8 mouse cellular contexts compared by ENCODE assay signal in genomic region chr14:34219295-34219694, GRCm38 (mm10). TPM values are rescaled to one million over a fixed set of nuclear protein-coding genes. Genes with fewer than 3 reads are reported as not detected.
DNase-seq lines count a peak whose midpoint lies in the region; ATAC-seq and TF ChIP-seq lines count a peak whose summit lies in the region.

TSS of gene Syt15 (plus strand) at chr14:34219595.

- TF ChIP-seq POLR2A in testis, adult 2 months (IDR thresholded peaks at IDR 0.05; ENCODE audit: control insufficient read depth, low read depth, low read length), result no peak

- H3K27me3 ChIP-seq in testis, adult 2 months (ENCODE audit: control insufficient read depth, insufficient read depth, low read length), result peaks cover 3% of the 10 kb centered on the region
- peaks cover 28% of the 10 kb centered on the region for H3K27me3 ChIP-seq in liver, embryonic 13.5 days
- H3K27me3 ChIP-seq in stomach, postnatal 0 days (ENCODE audit: control insufficient read depth, insufficient read depth, low read length), result no peaks in the 10 kb centered on the region

- no peak for ATAC-seq in liver, embryonic 13.5 days (ENCODE audit: low read depth)
- ATAC-seq in stomach, postnatal 0 days (ENCODE audit: low FRiP score, low TSS enrichment), result no peak

- peak within 1 kb of the TSS; percentile 39; the same call in 1 of the 2 replicates for H3K9ac ChIP-seq in liver, embryonic 13.5 days
- H3K9ac ChIP-seq in stomach, postnatal 0 days (ENCODE audit: low read length), result no peak within 1 kb of the TSS

- no peaks in the 10 kb centered on the region for H3K9me3 ChIP-seq in liver, embryonic 13.5 days (replicated peaks)
- no peaks in the 10 kb centered on the region for H3K9me3 ChIP-seq in stomach, postnatal 0 days (ENCODE audit: control insufficient read depth, low read length)

- H3K27ac ChIP-seq in gastrocnemius, adult 2 months, result peak within 1 kb of the TSS; percentile 16; the same call in 1 of the 2 replicates
- no peak within 1 kb of the TSS for H3K27ac ChIP-seq in testis, adult 2 months (ENCODE audit: control insufficient read depth, insufficient read depth, low read depth, low read length)
- H3K27ac ChIP-seq in liver, embryonic 13.5 days, result no peak within 1 kb of the TSS
- no peak within 1 kb of the TSS for H3K27ac ChIP-seq in stomach, postnatal 0 days (replicated peaks)

- H3K4me3 ChIP-seq in gastrocnemius, adult 2 months, result peak within 1 kb of the TSS; percentile 58
- H3K4me3 ChIP-seq in testis, adult 2 months (ENCODE audit: control insufficient read depth, low read depth, low read length), result peak within 1 kb of the TSS; percentile 30
- peak within 1 kb of the TSS; percentile 37 for H3K4me3 ChIP-seq in liver, embryonic 13.5 days (replicated peaks)
- H3K4me3 ChIP-seq in stomach, postnatal 0 days (ENCODE audit: low read depth, low read length), result peak within 1 kb of the TSS; percentile 29

- 47% methylated on average over 6 of the region's 6 CpGs for WGBS in liver, embryonic 13.5 days (ENCODE audit: insufficient replicate concordance)
- 71% methylated on average over 6 of the region's 6 CpGs for WGBS in stomach, postnatal 0 days

- no peaks in the 10 kb centered on the region for H3K36me3 ChIP-seq in testis, adult 2 months (ENCODE audit: control insufficient read depth, insufficient read depth, low read length)
- no peaks in the 10 kb centered on the region for H3K36me3 ChIP-seq in liver, embryonic 13.5 days
- H3K36me3 ChIP-seq in stomach, postnatal 0 days (ENCODE audit: control insufficient read depth, insufficient read depth, low read length), result no peaks in the 10 kb centered on the region

- peak within 1 kb of the TSS; percentile 56 for H3K4me2 ChIP-seq in liver, embryonic 13.5 days
- peak within 1 kb of the TSS; percentile 46 for H3K4me2 ChIP-seq in stomach, postnatal 0 days (replicated peaks; ENCODE audit: low read depth)

- DNase-seq in gastrocnemius, adult 2 months, result no peak
- DNase-seq in gastrocnemius, postnatal 14 days, result no peak
- no peak for DNase-seq in testis, postnatal 10 days (ENCODE audit: low spot score)
- no peak for DNase-seq in liver, embryonic 13.5 days
- no peak for DNase-seq in stomach, postnatal 0 days (ENCODE audit: low spot score)
- no peak for DNase-seq in gastrocnemius, postnatal 25 days
- no peak for DNase-seq in B cell, adult 2 months

- TF ChIP-seq CTCF in gastrocnemius, adult 2 months (IDR thresholded peaks at IDR 0.05), result no peak
- no peak for TF ChIP-seq CTCF in testis, adult 2 months (IDR thresholded peaks at IDR 0.05; ENCODE audit: control insufficient read depth, insufficient read depth, insufficient replicate concordance, low read depth, low read length)
- TF ChIP-seq CTCF in stomach, postnatal 0 days (IDR thresholded peaks at IDR 0.05; ENCODE audit: low read depth), result no peak

- peaks cover 8% of the 10 kb centered on the region for H3K4me1 ChIP-seq in testis, adult 2 months (ENCODE audit: control insufficient read depth, insufficient read depth, low read length)
- H3K4me1 ChIP-seq in liver, embryonic 13.5 days (replicated peaks), result peaks cover 4% of the 10 kb centered on the region; the same call in 1 of the 2 replicates
- no peaks in the 10 kb centered on the region for H3K4me1 ChIP-seq in stomach, postnatal 0 days (replicated peaks; ENCODE audit: control insufficient read depth, insufficient read depth)

- TF ChIP-seq EP300 in stomach, postnatal 0 days (optimal IDR thresholded peaks at IDR 0.05), result no peak

- intact Hi-C loops in gastrocnemius, adult 2 months (cut with DNase I), result no loop called here
- intact Hi-C loops in gastrocnemius, postnatal 14 days (cut with DNase I; ENCODE audit: low total_unique reads), result no loop called here

RNA-seq across cellular contexts. Expression of gene Syt15, which starts in this region (rescaled TPM):
- total RNA-seq in gastrocnemius, adult 2 months (2021), result under 1 TPM; 0.47 to 0.71 TPM
- under 1 TPM; 0.78 to 0.82 TPM for total RNA-seq in gastrocnemius, postnatal 14 days (2021)
- polyA plus RNA-seq in testis, adult 2 months (2012; rRNA removed), result 0.58 and 0.72 TPM in 2 replicates
- polyA plus RNA-seq in liver, embryonic 13.5 days (2015; fragmentation: Nextera tagmentation; extraction: Ambion mirVana), result 0.35 and 0.39 TPM in 2 replicates
- polyA plus RNA-seq in stomach, postnatal 0 days (2015; fragmentation: Nextera tagmentation; extraction: Ambion mirVana), result 1.0 and 1.5 TPM in 2 replicates
- under 1 TPM; 0.51 to 0.67 TPM for total RNA-seq in gastrocnemius, postnatal 25 days (2021)
